Mouse (Mus musculus): ENCODE results near the gene Atf7.
"Not testable (repeated sequence)": the region's sequence is repeated elsewhere in the genome, so short reads cannot be mapped to it uniquely, and the experiment has no call there.

The Atf7 gene

DNA sequence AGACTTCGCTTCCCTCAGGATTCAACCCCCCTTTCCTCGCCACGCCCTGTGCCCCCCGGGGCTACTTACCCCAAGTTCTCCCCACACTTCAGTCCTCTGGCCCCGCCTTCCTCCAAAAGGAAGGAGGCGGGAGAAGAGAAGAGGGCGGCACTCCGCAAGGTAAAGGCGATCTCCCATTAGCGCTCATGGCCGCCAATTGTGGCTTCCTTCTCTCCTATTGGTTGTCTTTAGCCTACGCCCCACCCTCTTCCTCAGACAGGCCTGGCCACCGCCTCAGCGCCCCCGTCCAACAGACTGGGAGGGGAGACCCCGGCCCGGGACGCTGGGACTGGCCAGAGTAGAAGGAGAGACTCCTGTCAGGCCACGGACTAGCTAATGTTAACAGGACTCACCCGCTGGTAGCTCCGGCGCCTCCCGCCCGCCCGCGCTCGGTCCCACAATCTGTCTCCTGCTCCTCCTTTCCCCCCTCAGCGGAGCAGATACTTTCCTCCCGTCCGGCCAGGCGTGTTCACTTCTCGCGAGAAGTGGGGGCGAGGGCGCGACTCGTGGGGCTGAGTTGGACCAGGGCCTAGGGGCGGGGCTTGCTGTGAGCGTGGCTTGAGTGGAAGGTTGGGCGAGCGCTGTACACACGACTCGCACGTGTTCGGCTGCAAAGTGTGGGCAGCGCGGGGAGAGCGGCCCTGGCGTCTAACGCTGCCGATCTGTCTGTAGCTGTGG is at the start of gene Atf7, which contains the start of gene Gm28047:
Atf7 (minus strand) TSS at position 495 of the 717 bp plus-strand sequence.
Gm28047 (minus strand) TSS at position 98 of the 717 bp plus-strand sequence.
- peak; percentile 98 for DNase-seq (ENCODE audit: extremely low read depth, low read depth)

DNA sequence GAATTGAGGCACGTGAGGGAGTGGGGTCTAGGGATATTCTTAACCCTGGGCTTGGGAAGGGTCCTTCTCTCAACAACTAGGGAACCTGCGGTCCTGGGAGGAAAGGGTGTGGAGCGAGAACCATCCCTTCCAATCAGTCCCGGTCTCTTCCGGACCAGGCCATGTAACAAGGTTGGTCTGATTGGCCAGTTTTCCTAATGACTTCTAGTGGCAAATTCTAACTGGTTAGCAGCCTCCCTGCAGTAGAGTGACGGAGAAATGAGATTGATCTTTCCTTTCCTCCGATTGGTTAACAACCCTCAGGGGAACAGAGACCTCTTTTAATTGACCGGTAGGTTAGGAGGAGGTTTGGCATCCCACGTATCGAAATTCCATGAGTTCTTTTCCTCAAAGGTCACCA is 48.3 kb upstream of the Atf7 start:
- DNase-seq (ENCODE audit: extremely low read depth, low read depth) = no peak

DNA sequence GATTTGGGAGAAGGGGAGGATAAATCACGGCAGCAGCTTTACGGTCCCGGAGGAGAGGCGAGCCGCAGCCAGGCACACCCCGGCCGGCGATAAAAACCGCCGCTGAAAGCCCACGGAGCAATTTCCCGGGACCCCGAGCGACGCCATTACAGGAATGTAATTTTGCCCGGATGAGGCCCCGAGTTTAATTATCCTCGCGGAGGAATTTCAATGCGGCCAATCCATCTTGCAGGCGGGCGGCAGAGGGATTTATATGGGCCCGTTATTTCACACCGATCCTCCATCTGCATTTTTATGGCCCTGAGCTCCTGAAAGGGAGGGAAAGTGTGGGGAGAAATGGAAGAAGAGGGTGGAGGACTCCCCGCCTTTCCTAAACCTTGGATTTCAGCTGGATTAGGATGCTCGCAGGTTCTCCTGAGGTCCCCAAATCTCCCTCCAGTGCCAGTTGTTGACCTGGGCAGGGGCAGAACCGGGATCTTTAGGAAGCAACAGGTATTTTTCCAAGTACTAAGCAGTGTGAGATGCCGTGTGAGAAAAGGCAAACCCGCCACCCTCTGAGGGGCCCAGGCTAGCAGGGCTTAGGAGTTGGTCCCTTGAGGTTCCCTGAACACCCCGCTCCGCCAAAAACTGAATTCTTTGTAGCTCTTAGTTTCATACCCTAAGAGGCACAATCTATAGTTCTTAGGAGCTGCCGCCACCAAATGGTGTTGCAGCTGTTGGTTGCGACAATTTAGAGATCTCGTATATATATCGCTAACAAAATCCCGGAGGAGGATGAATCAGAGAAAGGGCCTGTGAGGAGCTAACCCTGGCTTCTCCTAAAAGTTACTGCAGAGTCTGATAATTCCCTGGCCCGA is 47.2 kb upstream of the Atf7 start, which contains the start of gene Atp5g2:
Atp5g2 (minus strand) TSS at position 138 of the 857 bp plus-strand sequence.
- no peak for DNase-seq (ENCODE audit: extremely low read depth, low read depth)

- DNase-seq (ENCODE audit: extremely low read depth, low read depth) = no peak
Observed at GRCm38 (mm10) chr15:102671721-102672214, 46.5 kb upstream of the Atf7 start.

GRCm38 (mm10) chr15:102670767-102671575 is 45.7 kb upstream of the Atf7 start:
- DNase-seq (ENCODE audit: extremely low read depth, low read depth) = peak; percentile 98

DNA sequence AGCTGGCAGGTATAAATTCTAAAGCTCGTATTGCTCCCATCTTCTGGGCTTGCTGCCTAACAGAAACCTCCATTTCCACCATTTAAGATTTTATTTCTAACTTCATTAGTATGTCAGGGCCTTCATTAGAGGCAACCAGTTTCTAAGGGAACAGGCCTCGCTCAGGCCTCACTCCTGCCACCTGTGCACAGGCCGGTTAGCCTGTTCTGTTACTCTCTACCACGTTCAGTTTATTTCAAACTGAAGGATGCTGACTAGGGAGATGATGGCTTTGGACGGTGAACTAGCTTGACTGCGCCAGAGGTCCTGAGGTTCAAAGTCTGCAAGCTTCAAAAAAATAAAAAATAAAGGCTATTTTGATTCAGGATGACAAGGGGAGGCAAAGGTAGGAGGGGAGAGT is 45.0 kb upstream of the Atf7 start:
- DNase-seq (ENCODE audit: extremely low read depth, low read depth) = peak; percentile 41

DNA sequence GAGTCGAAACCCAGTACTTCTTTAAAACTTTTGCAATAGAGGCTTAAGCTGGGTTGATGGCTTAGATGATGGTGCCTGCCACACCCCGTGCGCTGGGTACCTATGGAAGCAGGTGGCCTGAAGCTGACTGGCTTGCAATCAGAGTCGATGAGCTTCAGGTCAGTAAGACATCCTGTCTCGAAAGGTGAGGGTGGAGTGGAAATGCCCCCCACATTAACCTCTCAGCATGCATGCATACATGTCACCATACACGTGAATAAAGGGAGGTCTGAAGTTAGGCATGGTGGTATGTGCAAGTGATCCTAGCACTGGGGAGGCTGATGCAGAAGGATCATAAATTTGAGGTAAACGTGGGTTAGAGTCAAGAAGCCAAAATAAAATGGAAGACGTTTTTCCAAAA is 44.3 kb upstream of the Atf7 start:
- no peak for DNase-seq (ENCODE audit: extremely low read depth, low read depth)

DNA sequence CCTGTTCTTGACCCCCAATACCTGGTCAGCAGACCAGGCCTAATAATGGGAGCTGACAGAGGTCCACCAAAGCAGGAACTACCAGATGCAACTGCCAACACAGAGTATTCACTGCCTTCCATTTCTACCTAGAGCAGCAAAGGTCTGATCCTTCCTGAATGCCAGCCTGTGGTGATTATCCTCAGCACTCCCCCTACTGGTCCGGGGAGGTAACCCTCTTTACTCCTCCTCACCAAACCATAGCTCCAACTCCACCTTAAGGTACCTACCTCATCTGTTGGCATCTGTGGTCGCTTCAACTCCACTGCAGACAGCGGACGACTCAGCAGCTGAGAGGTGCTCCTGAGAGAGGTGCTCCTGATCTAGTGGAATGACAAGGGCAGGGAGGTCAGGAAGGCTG is 40.2 kb upstream of the Atf7 start:
- DNase-seq (ENCODE audit: extremely low read depth, low read depth) = peak; percentile 56

GRCm38 (mm10) chr15:102663825-102664224 is 38.6 kb upstream of the Atf7 start:
- no peak for DNase-seq (ENCODE audit: extremely low read depth, low read depth)

GRCm38 (mm10) chr15:102662601-102663000 is 37.3 kb upstream of the Atf7 start:
- DNase-seq (ENCODE audit: extremely low read depth, low read depth) = not testable (repeated sequence)

DNA sequence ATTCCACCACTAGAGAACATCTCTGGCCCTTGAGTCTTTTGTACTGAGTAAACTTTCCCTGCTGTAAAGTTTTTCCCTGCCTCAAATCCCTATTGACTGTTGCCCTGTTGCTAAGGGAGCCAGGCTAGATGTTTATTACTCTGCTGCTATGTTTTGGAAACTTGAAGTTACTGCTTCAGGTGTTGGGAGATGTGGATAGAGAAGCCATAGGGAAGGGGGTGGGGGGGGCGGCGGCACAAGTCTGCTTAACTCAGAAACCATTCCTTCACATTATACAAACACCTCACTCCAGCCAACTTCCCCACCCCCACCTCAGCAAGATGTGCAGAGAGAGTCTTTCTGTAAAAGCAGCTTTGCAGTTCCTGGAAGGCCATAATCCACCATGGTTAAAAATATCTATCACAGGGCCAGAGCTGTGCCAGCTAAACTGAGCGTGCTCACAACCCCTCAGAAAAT is 32.7 kb upstream of the Atf7 start:
- DNase-seq (ENCODE audit: extremely low read depth, low read depth) = no peak

GRCm38 (mm10) chr15:102656658-102657057 is 31.4 kb upstream of the Atf7 start:
- no peak for DNase-seq (ENCODE audit: extremely low read depth, low read depth)

- DNase-seq (ENCODE audit: extremely low read depth, low read depth) = not testable (repeated sequence)
Observed at GRCm38 (mm10) chr15:102651928-102652660, 26.8 kb upstream of the Atf7 start.

DNA sequence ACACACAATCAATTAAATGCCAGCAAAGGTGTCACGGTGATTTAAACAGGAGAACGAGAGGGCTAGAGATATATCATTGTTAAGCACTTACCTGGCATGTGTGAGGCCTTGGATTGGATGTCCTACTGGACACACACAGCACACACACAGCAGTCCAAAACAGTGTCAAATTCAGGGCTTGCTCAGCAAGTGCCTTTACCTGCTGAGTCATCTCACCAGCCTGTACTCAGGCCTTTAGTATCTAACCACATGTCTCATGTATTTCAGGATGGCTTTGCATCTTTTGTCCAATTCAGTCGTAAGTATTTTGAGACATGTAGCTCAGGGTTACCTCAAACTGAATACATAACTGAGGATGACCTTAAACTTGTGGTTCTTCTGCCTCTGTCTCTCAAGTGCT is 25.8 kb upstream of the Atf7 start:
- DNase-seq (ENCODE audit: extremely low read depth, low read depth) = no peak

GRCm38 (mm10) chr15:102635817-102636216 is 10.6 kb upstream of the Atf7 start:
- DNase-seq (ENCODE audit: extremely low read depth, low read depth) = no peak

- DNase-seq (ENCODE audit: extremely low read depth, low read depth) = no peak
Observed at GRCm38 (mm10) chr15:102634684-102635083, 9.4 kb upstream of the Atf7 start.

DNA sequence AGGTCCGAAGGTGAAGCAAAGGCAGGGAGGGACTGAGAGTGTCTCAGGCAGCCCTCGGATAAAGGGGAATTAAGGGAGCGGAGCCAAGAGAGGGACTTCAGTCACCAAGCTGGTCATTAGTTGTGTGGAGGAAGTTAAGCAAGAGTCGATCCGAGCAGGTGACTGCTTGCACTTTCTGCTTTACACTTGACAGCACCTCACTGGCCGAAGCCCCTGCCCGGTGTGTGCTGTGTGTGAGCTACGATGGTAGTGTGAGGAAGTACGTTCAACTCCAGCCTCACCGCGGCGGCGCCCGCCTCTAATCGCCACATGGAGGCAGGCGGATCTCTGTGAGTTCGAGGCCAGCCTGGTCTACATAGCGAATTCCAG is 407 bp upstream of the Atf7 start:
- DNase-seq (ENCODE audit: extremely low read depth, low read depth) = no peak

DNA sequence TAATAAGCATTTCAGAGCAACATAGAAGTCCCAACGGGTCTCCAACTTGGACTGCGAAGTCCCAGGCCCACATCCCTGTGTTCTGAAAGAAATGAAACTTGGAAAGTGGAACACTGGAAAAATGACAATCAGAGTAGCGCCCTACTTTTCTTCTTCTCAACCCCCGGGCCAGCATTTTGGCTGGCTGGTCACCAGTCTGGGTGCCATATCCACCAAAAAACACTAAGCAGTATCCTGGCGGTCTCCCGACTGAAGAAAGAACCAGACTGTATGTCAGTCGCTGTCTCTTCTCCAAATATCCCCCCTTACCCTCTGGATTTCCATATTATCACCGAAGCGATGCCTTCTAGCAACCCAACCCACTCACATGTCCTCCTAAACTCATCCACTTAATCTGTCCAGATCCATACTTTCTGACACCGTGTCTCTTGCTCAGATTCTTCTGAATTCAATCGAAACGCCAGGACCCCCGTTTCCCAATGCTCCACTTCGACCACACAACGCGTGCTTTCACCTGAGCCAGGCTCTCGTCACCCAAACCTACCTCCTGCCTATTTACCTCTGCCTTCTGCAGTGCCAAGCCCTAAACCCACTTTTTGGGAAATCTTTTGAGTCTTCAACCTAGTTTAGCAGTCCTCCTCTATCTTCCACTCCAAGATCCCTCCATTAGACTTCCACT is 834 bp downstream of the Atf7 start:
- DNase-seq (ENCODE audit: extremely low read depth, low read depth) = no peak

- DNase-seq (ENCODE audit: extremely low read depth, low read depth) = no peak
Observed at GRCm38 (mm10) chr15:102623121-102623520, 2.1 kb downstream of the Atf7 start.

GRCm38 (mm10) chr15:102622536-102622935 is 2.7 kb downstream of the Atf7 start:
- DNase-seq (ENCODE audit: extremely low read depth, low read depth) = no peak
